22 mouse cellular contexts compared by ENCODE assay signal in the genomic region with DNA sequence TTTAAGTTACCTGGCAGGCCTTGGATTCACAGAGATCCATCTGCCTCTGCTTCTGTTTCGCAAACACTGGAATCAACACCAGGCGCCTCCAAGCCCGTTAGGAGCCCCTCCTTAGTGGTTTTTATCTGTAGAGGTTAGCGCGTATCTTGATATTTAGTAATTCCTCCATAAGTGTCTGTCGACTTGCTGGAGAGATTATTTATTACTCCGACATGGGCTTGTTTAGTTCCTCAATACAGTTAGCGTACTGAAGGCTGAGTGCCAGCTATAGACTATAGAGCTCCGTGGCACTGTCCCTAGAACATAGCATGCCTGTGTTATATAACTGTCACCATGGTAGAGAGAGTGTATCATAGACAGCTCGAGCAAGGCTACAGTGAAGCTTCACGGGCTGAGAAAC. TPM values are rescaled to one million over a fixed set of nuclear protein-coding genes. Genes with fewer than 3 reads are reported as not detected.
DNase-seq lines count a peak whose midpoint lies in the region; ATAC-seq lines count a peak whose summit lies in the region.
"Had no signal": no experiment of that assay in that cellular context is flagged by ENCODE, and none has a peak within 500 bp of the region (broad histone marks: within the 10 kb centered on the region; RNA-seq: fewer than 3 reads in every experiment).

No protein-coding gene starts in this region.

- peaks cover 12% of the 10 kb centered on the region for H3K4me1 ChIP-seq in heart, embryonic 12.5 days (replicated peaks)
- H3K4me1 ChIP-seq in midbrain, embryonic 16.5 days (ENCODE audit: control insufficient read depth, insufficient read depth, low read length) = no peaks in the 10 kb centered on the region; the same call in 1 of the 2 replicates

- H3K4me3 ChIP-seq in heart, embryonic 12.5 days = no peak overlapping the region
- H3K4me3 ChIP-seq in midbrain, embryonic 16.5 days (ENCODE audit: low read depth, low read length) = no peak overlapping the region
- H3K4me3 ChIP-seq: embryonic facial prominence, embryonic 10.5 days; embryonic facial prominence, embryonic 12.5 days; forebrain, embryonic 13.5 days; forebrain, embryonic 15.5 days had no signal

- no peak overlapping the region for H3K4me2 ChIP-seq in heart, embryonic 12.5 days
- no peak overlapping the region for H3K4me2 ChIP-seq in midbrain, embryonic 16.5 days (ENCODE audit: low read length)
- H3K4me2 ChIP-seq: embryonic facial prominence, embryonic 12.5 days; forebrain, embryonic 13.5 days; forebrain, embryonic 15.5 days had no signal

- 62% methylated on average over 11 of the region's 11 CpGs for WGBS in heart, embryonic 12.5 days
- 86% methylated on average over 11 of the region's 11 CpGs for WGBS in midbrain, embryonic 16.5 days

- H3K9ac ChIP-seq in heart, embryonic 12.5 days = no peak overlapping the region
- H3K9ac ChIP-seq in midbrain, embryonic 16.5 days (ENCODE audit: low read depth, low read length) = no peak overlapping the region
- H3K9ac ChIP-seq: embryonic facial prominence, embryonic 12.5 days; forebrain, embryonic 13.5 days; forebrain, embryonic 15.5 days; forebrain, postnatal 0 days had no signal

- peaks cover 22% of the 10 kb centered on the region for H3K27me3 ChIP-seq in heart, embryonic 12.5 days (replicated peaks)
- H3K27me3 ChIP-seq in midbrain, embryonic 16.5 days (ENCODE audit: control insufficient read depth, insufficient read depth, low read depth, low read length) = no peaks in the 10 kb centered on the region
- H3K27me3 ChIP-seq: embryonic facial prominence, embryonic 12.5 days; forebrain, embryonic 13.5 days; forebrain, embryonic 15.5 days had no signal

- H3K27ac ChIP-seq in heart, embryonic 12.5 days (ENCODE audit: poor library complexity, severe bottlenecking) = no peak overlapping the region
- no peak overlapping the region for H3K27ac ChIP-seq in midbrain, embryonic 16.5 days (ENCODE audit: low read length)
- H3K27ac ChIP-seq: embryonic facial prominence, embryonic 10.5 days; embryonic facial prominence, embryonic 12.5 days; forebrain, embryonic 13.5 days; forebrain, embryonic 15.5 days had no signal

- intact Hi-C loops in left cerebral cortex, postnatal 25 days (cut with DNase I) = no loop called here
- intact Hi-C loops in left cerebral cortex, postnatal 36 days (cut with DNase I) = no loop called here

- no peaks in the 10 kb centered on the region for H3K36me3 ChIP-seq in heart, embryonic 12.5 days
- no peaks in the 10 kb centered on the region for H3K36me3 ChIP-seq in midbrain, embryonic 16.5 days (ENCODE audit: control insufficient read depth, insufficient read depth, low read length)
- H3K36me3 ChIP-seq: embryonic facial prominence, embryonic 10.5 days; embryonic facial prominence, embryonic 12.5 days; forebrain, embryonic 15.5 days had no signal

- peak; percentile 37 for ATAC-seq in megakaryocyte progenitor cell, adult 5-6 weeks (replicated peaks; ENCODE audit: poor library complexity)
- no peak for ATAC-seq in heart, embryonic 12.5 days (ENCODE audit: insufficient number of reproducible peaks, low FRiP score)
- no peak for ATAC-seq in midbrain, embryonic 16.5 days
- ATAC-seq: forebrain, embryonic 13.5 days; forebrain, embryonic 15.5 days; forebrain, postnatal 0 days had no signal

- DNase-seq in left cerebral cortex, postnatal 25 days (ENCODE audit: low spot score in 2 of 2) = peak; percentile 17 to 20
- DNase-seq in left cerebral cortex, postnatal 36 days (ENCODE audit: low spot score in 2 of 2) = no peak
- peak; percentile 86 for DNase-seq in MEL-GATA-1-ER (ENCODE audit: extremely low read depth, low read depth)
- DNase-seq in kidney, adult 8-10 months = no peak
- DNase-seq: adrenal gland, adult 2 months; adrenal gland, postnatal 10 days; adrenal gland, postnatal 25 days; cerebellum, adult 11 months; cerebellum, adult 18-20 months; cerebellum, adult 8-10 months; cerebellum, adult 9-11 months; cerebellum, postnatal 14 days; cerebellum, postnatal 36 days; forebrain, postnatal 0 days had no signal

- H3K9me3 ChIP-seq in heart, embryonic 12.5 days (replicated peaks) = no peaks in the 10 kb centered on the region
- H3K9me3 ChIP-seq in midbrain, embryonic 16.5 days (replicated peaks; ENCODE audit: control insufficient read depth, low read length, poor library complexity, severe bottlenecking) = no peaks in the 10 kb centered on the region
- H3K9me3 ChIP-seq: embryonic facial prominence, embryonic 10.5 days; embryonic facial prominence, embryonic 12.5 days; forebrain, embryonic 13.5 days; forebrain, embryonic 15.5 days had no signal

RNA-seq across cellular contexts. Expression of gene H2-Oa, which starts 4.0 kb away (rescaled TPM):
- under 1 TPM in 1 of 2 experiments, not detected in 1; 0.34 TPM for total RNA-seq in left cerebral cortex, postnatal 25 days (2021)
- under 1 TPM in 1 of 2 experiments, not detected in 1; 0.79 TPM for total RNA-seq in left cerebral cortex, postnatal 36 days (2021)
- total RNA-seq in megakaryocyte progenitor cell, adult 5-6 weeks (2015) = 7.7 and 9.6 TPM in 2 replicates
- 2.7 TPM in 2 replicates for total RNA-seq in megakaryocyte progenitor cell, adult 5-6 weeks (2017)
- polyA plus RNA-seq in heart, embryonic 12.5 days (2016; fragmentation: Nextera tagmentation; extraction: Ambion mirVana) = 0.26 and 0.37 TPM in 2 replicates
- polyA plus RNA-seq in midbrain, embryonic 16.5 days (2015; fragmentation: Nextera tagmentation; extraction: Ambion mirVana) = 0.16 TPM in 1 of 2 replicates, not detected in the other
- total RNA-seq: forebrain, postnatal 0 days had no signal
- polyA plus RNA-seq: C2C12; forebrain, embryonic 13.5 days; forebrain, postnatal 0 days had no signal

RNA-seq across cellular contexts. Expression of gene H2-DMa, which starts 31.2 kb away (rescaled TPM):
- total RNA-seq in left cerebral cortex, postnatal 25 days (2021) = 10 to 100 TPM; 26.0 to 26.5 TPM
- 10 to 100 TPM; 26.1 to 28.5 TPM for total RNA-seq in left cerebral cortex, postnatal 36 days (2021)
- 72.0 and 74.5 TPM in 2 replicates for total RNA-seq in megakaryocyte progenitor cell, adult 5-6 weeks (2015)
- total RNA-seq in megakaryocyte progenitor cell, adult 5-6 weeks (2017) = 56.5 and 61.1 TPM in 2 replicates
- polyA plus RNA-seq in heart, embryonic 12.5 days (2016; fragmentation: Nextera tagmentation; extraction: Ambion mirVana) = 3.9 and 7.8 TPM in 2 replicates
- polyA plus RNA-seq in midbrain, embryonic 16.5 days (2015; fragmentation: Nextera tagmentation; extraction: Ambion mirVana) = 22.5 and 22.7 TPM in 2 replicates

RNA-seq across cellular contexts. Expression of gene Brd2, which starts 34.3 kb away (rescaled TPM):
- 100 to 1,000 TPM; 178 to 192 TPM for total RNA-seq in left cerebral cortex, postnatal 25 days (2021)
- 100 to 1,000 TPM; 183 to 189 TPM for total RNA-seq in left cerebral cortex, postnatal 36 days (2021)
- 269 and 306 TPM in 2 replicates for total RNA-seq in megakaryocyte progenitor cell, adult 5-6 weeks (2015)
- total RNA-seq in megakaryocyte progenitor cell, adult 5-6 weeks (2017) = 260 and 284 TPM in 2 replicates
- polyA plus RNA-seq in heart, embryonic 12.5 days (2016; fragmentation: Nextera tagmentation; extraction: Ambion mirVana) = 89.4 and 90.6 TPM in 2 replicates
- polyA plus RNA-seq in midbrain, embryonic 16.5 days (2015; fragmentation: Nextera tagmentation; extraction: Ambion mirVana) = 117 and 126 TPM in 2 replicates

RNA-seq across cellular contexts. Expression of gene Col11a2, which starts 48.9 kb away (rescaled TPM):
- 10 to 100 TPM; 14.1 to 14.6 TPM for total RNA-seq in left cerebral cortex, postnatal 25 days (2021)
- total RNA-seq in left cerebral cortex, postnatal 36 days (2021) = 10 to 100 TPM; 15.1 to 16.3 TPM
- 0.83 and 0.94 TPM in 2 replicates for total RNA-seq in megakaryocyte progenitor cell, adult 5-6 weeks (2015)
- total RNA-seq in megakaryocyte progenitor cell, adult 5-6 weeks (2017) = 1.9 and 3.1 TPM in 2 replicates
- polyA plus RNA-seq in heart, embryonic 12.5 days (2016; fragmentation: Nextera tagmentation; extraction: Ambion mirVana) = 0.48 and 0.83 TPM in 2 replicates
- 3.6 and 4.4 TPM in 2 replicates for polyA plus RNA-seq in midbrain, embryonic 16.5 days (2015; fragmentation: Nextera tagmentation; extraction: Ambion mirVana)

RNA-seq across cellular contexts. Expression of gene H2-DMb2, which starts 55.0 kb away (rescaled TPM):
- under 1 TPM; 0.46 to 0.92 TPM for total RNA-seq in left cerebral cortex, postnatal 25 days (2021)
- total RNA-seq in left cerebral cortex, postnatal 36 days (2021) = under 1 TPM; 0.59 to 0.93 TPM
- 3.9 and 5.8 TPM in 2 replicates for total RNA-seq in megakaryocyte progenitor cell, adult 5-6 weeks (2015)
- 6.7 and 8.5 TPM in 2 replicates for total RNA-seq in megakaryocyte progenitor cell, adult 5-6 weeks (2017)
- polyA plus RNA-seq in heart, embryonic 12.5 days (2016; fragmentation: Nextera tagmentation; extraction: Ambion mirVana) = 0.21 TPM in 1 of 2 replicates, not detected in the other
- 0.49 and 0.53 TPM in 2 replicates for polyA plus RNA-seq in midbrain, embryonic 16.5 days (2015; fragmentation: Nextera tagmentation; extraction: Ambion mirVana)
- polyA plus RNA-seq: C2C12; forebrain, embryonic 13.5 days had no signal

Comparison
In these comparisons a context has a peak if more than half of its experiments do, and no peak if none do; other contexts are left out.
1. DNase-seq: peak in left cerebral cortex, postnatal 25 days (2 of 2) and MEL-GATA-1-ER (single experiment); none in left cerebral cortex, postnatal 36 days (0 of 2) and kidney, adult 8-10 months (0 of 2).